Comparison of ENCODE assay signal across 14 mouse cellular contexts in the genomic region with DNA sequence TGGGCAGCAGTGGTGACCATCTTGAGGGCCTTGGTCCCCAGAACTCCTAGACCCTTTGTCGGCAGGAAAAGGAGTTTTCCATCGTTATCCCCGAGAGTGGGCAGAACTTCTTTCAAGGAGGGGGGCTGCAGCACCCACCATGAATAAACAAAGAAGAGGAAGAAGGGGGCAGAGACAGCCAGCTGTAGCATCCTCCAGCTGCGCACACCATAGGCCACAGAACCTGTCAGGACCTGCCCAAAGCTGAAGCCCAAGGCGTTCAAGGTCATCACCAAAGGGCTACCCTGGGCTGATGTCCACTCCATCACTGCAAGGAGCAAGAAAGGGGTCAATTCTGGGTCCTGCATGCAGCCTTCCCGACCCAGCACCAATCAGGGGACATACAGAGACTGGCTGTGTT. TPM values are rescaled to one million over a fixed set of nuclear protein-coding genes. Genes with fewer than 3 reads are reported as not detected.
"Had no signal": no experiment of that assay in that cellular context is flagged by ENCODE, and none has a peak within 500 bp of the region (broad histone marks: within the 10 kb centered on the region; RNA-seq: fewer than 3 reads in every experiment).

No protein-coding gene starts in this region.

- H3K9me3 ChIP-seq: liver, embryonic 13.5 days; lung, embryonic 15.5 days; midbrain, embryonic 12.5 days had no signal

- H3K27ac ChIP-seq: left cerebral cortex, adult 2 months; limb, embryonic 12.5 days; liver, embryonic 13.5 days; lung, embryonic 15.5 days; macrophage; midbrain, embryonic 12.5 days; stomach, postnatal 0 days had no signal

- H3K4me3 ChIP-seq: left cerebral cortex, adult 2 months; limb, embryonic 12.5 days; liver, embryonic 13.5 days; lung, embryonic 15.5 days; megakaryocyte, embryonic 14.5 days; midbrain, embryonic 12.5 days had no signal

- H3K4me1 ChIP-seq: limb, embryonic 12.5 days; liver, embryonic 13.5 days; lung, embryonic 15.5 days had no signal

- ATAC-seq: liver, postnatal 0 days had no signal

- H3K36me3 ChIP-seq: limb, embryonic 12.5 days; liver, embryonic 13.5 days; lung, embryonic 15.5 days; midbrain, embryonic 12.5 days had no signal

- H3K4me2 ChIP-seq: limb, embryonic 12.5 days; liver, embryonic 13.5 days; lung, embryonic 15.5 days; midbrain, embryonic 12.5 days had no signal

- H3K27me3 ChIP-seq: lung, embryonic 15.5 days; midbrain, embryonic 12.5 days had no signal

- DNase-seq: kidney, postnatal 14 days; liver; liver, embryonic 13.5 days; liver, postnatal 0 days; lung, postnatal 14 days; right cerebral cortex, postnatal 14 days; thymus, postnatal 4 days had no signal

- H3K9ac ChIP-seq: limb, embryonic 12.5 days; liver, embryonic 13.5 days; liver, postnatal 0 days; lung, embryonic 15.5 days; midbrain, embryonic 12.5 days had no signal

RNA-seq across cellular contexts. Expression of a gene that starts 2.6 kb away (rescaled TPM):
- polyA plus RNA-seq: limb, embryonic 12.5 days; liver, embryonic 13.5 days; liver, postnatal 0 days; macrophage; midbrain, embryonic 12.5 days; stomach, postnatal 0 days had no signal
